Mouse (Mus musculus): Measurements from ENCODE around the gene Ccdc78. TPM values are rescaled to one million over a fixed set of nuclear protein-coding genes. Genes with fewer than 3 reads are reported as not detected.

Ccdc78 gene
- polyA plus RNA-seq, 1 experiment from 2014 or later, result 0.24 TPM

DNA sequence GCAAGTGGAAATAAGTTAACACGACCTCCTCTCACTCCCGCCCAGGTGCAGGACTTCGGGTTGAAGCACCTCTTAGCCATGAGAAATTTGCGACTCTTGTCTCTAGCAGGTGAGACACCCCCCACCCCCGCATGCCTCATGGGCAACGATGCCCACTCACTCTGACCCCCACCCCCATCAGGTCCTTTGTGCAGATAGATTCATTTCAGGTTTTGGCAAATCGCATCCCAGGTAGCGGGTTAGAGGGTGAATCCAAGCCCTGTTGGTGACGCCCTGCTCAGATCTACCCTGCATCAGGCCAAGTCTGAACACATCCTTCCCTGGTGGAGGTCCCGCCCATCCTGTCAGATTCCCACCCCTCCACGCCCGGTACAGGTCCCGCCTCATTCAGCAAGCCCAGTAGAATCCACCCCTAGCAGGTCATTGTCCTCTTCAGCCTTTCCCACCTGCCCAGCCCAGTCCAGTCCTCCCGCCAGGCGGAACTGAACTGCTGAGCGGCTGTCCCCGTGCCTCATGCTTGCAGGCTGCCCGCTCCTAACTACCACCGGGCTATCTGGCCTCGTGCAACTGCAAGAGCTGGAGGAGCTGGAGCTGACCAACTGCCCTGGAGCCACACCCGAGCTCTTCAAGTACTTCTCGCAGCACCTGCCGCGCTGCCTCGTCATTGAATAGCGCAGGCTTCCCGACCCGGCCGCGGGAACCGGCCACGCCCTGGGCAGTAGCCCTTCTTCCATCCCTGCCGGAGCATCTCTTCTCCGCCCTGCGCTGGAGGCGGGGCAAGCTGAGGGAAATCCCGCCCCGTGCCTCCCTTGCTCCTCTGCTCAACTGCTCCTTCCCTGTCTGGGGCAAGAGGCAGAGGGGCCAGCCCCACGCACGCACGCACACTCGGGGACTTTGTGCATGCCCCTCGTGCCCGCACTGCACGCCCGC lies 32.7 kb downstream of the Ccdc78 start:
- peak; percentile 28 for ATAC-seq (ENCODE audit: low FRiP score, low TSS enrichment)
- no peak for TF ChIP-seq EP300 (optimal IDR thresholded peaks at IDR 0.05)
- Histone ChIP-seq H3K4me2 (replicated peaks; ENCODE audit: low read depth) (peak overlapping the region; percentile 42; the same call in 1 of the 2 replicates), H3K27ac (replicated peaks) (no peak overlapping the region), H3K27me3 (ENCODE audit: control insufficient read depth, insufficient read depth, low read length) (no peaks in the 10 kb centered on the region), H3K9ac (ENCODE audit: low read length) (no peak overlapping the region), H3K4me3 (ENCODE audit: low read depth, low read length) (0 out of 2 replicates have a peak overlapping the region, but pooled peaks have one; percentile 6), H3K9me3 (ENCODE audit: control insufficient read depth, low read length) (no peaks in the 10 kb centered on the region), H3K36me3 (ENCODE audit: control insufficient read depth, insufficient read depth, low read length) (no peaks in the 10 kb centered on the region), H3K4me1 (replicated peaks; ENCODE audit: control insufficient read depth, insufficient read depth) (peaks cover 3% of the 10 kb centered on the region)
- no peak for DNase-seq (ENCODE audit: low spot score)
- 8% methylated on average over 39 of the region's 46 CpGs for WGBS

- DNase-seq (ENCODE audit: low spot score) (peak; percentile 70), ATAC-seq (ENCODE audit: low FRiP score, low TSS enrichment) (peak; percentile 47; the same call in 1 of the 2 replicates)
- peaks cover 11% of the 10 kb centered on the region for H3K4me1 ChIP-seq (replicated peaks; ENCODE audit: control insufficient read depth, insufficient read depth)
- no peaks in the 10 kb centered on the region for H3K9me3 ChIP-seq (ENCODE audit: control insufficient read depth, low read length)
- peak within 1 kb of the TSS; percentile 53 for H3K4me3 ChIP-seq (ENCODE audit: low read depth, low read length)
- H3K9ac ChIP-seq (ENCODE audit: low read length), result peak within 1 kb of the TSS; percentile 59
- H3K27me3 ChIP-seq (ENCODE audit: control insufficient read depth, insufficient read depth, low read length), result no peaks in the 10 kb centered on the region
- WGBS, result under 1% methylated on average over 18 of the region's 18 CpGs
- H3K27ac ChIP-seq (replicated peaks), result 0 out of 2 replicates have a peak within 1 kb of the TSS, but pooled peaks have one; percentile 5
- peaks cover 7% of the 10 kb centered on the region for H3K36me3 ChIP-seq (ENCODE audit: control insufficient read depth, insufficient read depth, low read length)
- peak within 1 kb of the TSS; percentile 68 for H3K4me2 ChIP-seq (replicated peaks; ENCODE audit: low read depth)
- TF ChIP-seq EP300 (optimal IDR thresholded peaks at IDR 0.05), result no peak
- TF ChIP-seq CTCF (IDR thresholded peaks at IDR 0.05; ENCODE audit: low read depth), result no peak
Observed at GRCm38 (mm10) chr17:25823452-25823851, 37.1 kb downstream of the Ccdc78 start, which contains the start of gene Wdr24. Wdr24 (plus strand) TSS chr17:25823627.

GRCm38 (mm10) chr17:25824362-25825142 lies 38.2 kb downstream of the Ccdc78 start:
- TF ChIP-seq CTCF (IDR thresholded peaks at IDR 0.05; ENCODE audit: low read depth) (no peak), EP300 (optimal IDR thresholded peaks at IDR 0.05) (no peak)
- DNase-seq (ENCODE audit: low spot score) (peak; percentile 13), ATAC-seq (ENCODE audit: low FRiP score, low TSS enrichment) (no peak)
- Histone ChIP-seq H3K27ac (replicated peaks) (no peak overlapping the region), H3K9ac (ENCODE audit: low read length) (peak overlapping the region; percentile 59), H3K9me3 (ENCODE audit: control insufficient read depth, low read length) (no peaks in the 10 kb centered on the region), H3K4me3 (ENCODE audit: low read depth, low read length) (peak overlapping the region; percentile 53), H3K36me3 (ENCODE audit: control insufficient read depth, insufficient read depth, low read length) (peaks cover 7% of the 10 kb centered on the region), H3K4me2 (replicated peaks; ENCODE audit: low read depth) (peak overlapping the region; percentile 68), H3K27me3 (ENCODE audit: control insufficient read depth, insufficient read depth, low read length) (no peaks in the 10 kb centered on the region), H3K4me1 (replicated peaks; ENCODE audit: control insufficient read depth, insufficient read depth) (peaks cover 13% of the 10 kb centered on the region)
- 69% methylated on average over 16 of the region's 17 CpGs for WGBS

GRCm38 (mm10) chr17:25825311-25825710 lies 38.9 kb downstream of the Ccdc78 start:
- WGBS, result 83% methylated on average over 6 of the region's 6 CpGs
- no peak overlapping the region for H3K27ac ChIP-seq (replicated peaks)

GRCm38 (mm10) chr17:25825984-25826570 lies 39.7 kb downstream of the Ccdc78 start:
- no peak for TF ChIP-seq EP300 (optimal IDR thresholded peaks at IDR 0.05)
- TF ChIP-seq CTCF (IDR thresholded peaks at IDR 0.05; ENCODE audit: low read depth), result no peak
- Histone ChIP-seq H3K36me3 (ENCODE audit: control insufficient read depth, insufficient read depth, low read length) (peaks cover 14% of the 10 kb centered on the region), H3K27ac (replicated peaks) (no peak overlapping the region), H3K27me3 (ENCODE audit: control insufficient read depth, insufficient read depth, low read length) (no peaks in the 10 kb centered on the region), H3K9ac (ENCODE audit: low read length) (no peak overlapping the region), H3K4me1 (replicated peaks; ENCODE audit: control insufficient read depth, insufficient read depth) (peaks cover 16% of the 10 kb centered on the region), H3K4me2 (replicated peaks; ENCODE audit: low read depth) (no peak overlapping the region), H3K4me3 (ENCODE audit: low read depth, low read length) (no peak overlapping the region), H3K9me3 (ENCODE audit: control insufficient read depth, low read length) (no peaks in the 10 kb centered on the region)
- no peak for ATAC-seq (ENCODE audit: low FRiP score, low TSS enrichment)
- WGBS, result 93% methylated on average over 27 of the region's 27 CpGs
- DNase-seq (ENCODE audit: low spot score), result no peak

More at GRCm38 (mm10) chr17:25825311-25825710, 38.9 kb downstream of the Ccdc78 start:
- peaks cover 16% of the 10 kb centered on the region for H3K4me1 ChIP-seq (replicated peaks; ENCODE audit: control insufficient read depth, insufficient read depth)
- H3K9ac ChIP-seq (ENCODE audit: low read length), result no peak overlapping the region
- no peak for ATAC-seq (ENCODE audit: low FRiP score, low TSS enrichment)
- TF ChIP-seq EP300 (optimal IDR thresholded peaks at IDR 0.05) (no peak), CTCF (IDR thresholded peaks at IDR 0.05; ENCODE audit: low read depth) (no peak)
- H3K9me3 ChIP-seq (ENCODE audit: control insufficient read depth, low read length), result no peaks in the 10 kb centered on the region
- H3K4me2 ChIP-seq (replicated peaks; ENCODE audit: low read depth), result no peak overlapping the region
- no peak overlapping the region for H3K4me3 ChIP-seq (ENCODE audit: low read depth, low read length)
- H3K36me3 ChIP-seq (ENCODE audit: control insufficient read depth, insufficient read depth, low read length), result peaks cover 7% of the 10 kb centered on the region
- no peaks in the 10 kb centered on the region for H3K27me3 ChIP-seq (ENCODE audit: control insufficient read depth, insufficient read depth, low read length)
- no peak for DNase-seq (ENCODE audit: low spot score)
